Mouse (Mus musculus) gastrocnemius, postnatal 14 days (tissue): Measurements from ENCODE around the gene Fgfr2. TPM values are rescaled to one million over a fixed set of nuclear protein-coding genes. Genes with fewer than 3 reads are reported as not detected.
A peak's percentile ranks its signal among the peaks of the same experiment; 100 is the strongest.

ENCODE experiments used
- DNase-seq: peaks from one replicate; pipeline ENCODE4 v3.0.0; 2021; ENCODE audit warnings: mixed read lengths
- intact Hi-C: fragments of 180-260 bp; cut with DNase I; formaldehyde crosslinking; loops from one replicate; pipeline ENCODE4 v1.15.1; 2025; ENCODE audit warnings: low total_unique reads
- total RNA-seq, 2 experiments: library from RNA; stranded (reverse); gene quantifications; 2 replicates each; pipeline ENCODE4 v1.2.3; 2021

Fgfr2 gene
- total RNA-seq, 2 experiments from 2014 or later: 1.2 to 1.8 TPM

DNA sequence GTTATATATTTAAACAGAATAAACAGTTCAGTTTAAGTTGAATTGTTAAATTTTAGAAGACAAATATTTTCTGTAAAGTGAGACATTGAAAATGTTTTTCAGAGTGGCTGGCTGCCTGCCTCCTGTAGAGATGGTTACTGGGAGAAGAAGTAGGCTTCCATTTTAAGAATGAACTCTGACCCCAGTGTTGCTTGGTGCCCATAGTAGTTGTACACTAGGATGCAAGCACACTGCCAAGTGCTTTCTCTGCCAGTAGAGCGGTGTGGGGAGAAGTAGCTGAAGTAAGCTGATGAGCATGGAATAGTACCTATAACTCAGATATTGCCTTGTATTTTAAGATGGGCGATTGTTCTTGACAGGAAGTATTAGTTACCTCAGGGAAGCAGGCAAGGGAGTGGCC, 2239.0 kb downstream of the Fgfr2 start:
- no peak for DNase-seq
- intact Hi-C loops: no loop called here

DNA sequence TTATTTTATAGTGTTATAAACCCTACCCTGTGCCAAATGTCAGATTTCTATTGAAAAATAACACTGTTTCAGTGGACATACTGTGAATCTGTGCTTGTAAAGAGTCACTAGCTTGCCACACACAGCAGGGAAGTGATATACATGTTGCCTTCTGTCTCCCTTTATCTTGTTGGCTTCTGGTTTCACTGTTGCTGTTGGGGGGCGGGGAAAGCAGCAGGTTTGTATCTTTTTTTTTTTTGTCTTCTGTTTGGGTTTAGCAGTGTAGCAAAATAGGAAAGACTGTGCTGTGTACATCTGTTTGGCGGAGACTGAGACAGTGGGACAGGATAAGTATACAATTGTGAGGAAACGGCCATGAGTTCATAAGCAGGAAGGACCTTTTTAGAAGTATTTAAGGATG, 2255.9 kb downstream of the Fgfr2 start:
- DNase-seq: no peak
- intact Hi-C loops: no loop called here

DNA sequence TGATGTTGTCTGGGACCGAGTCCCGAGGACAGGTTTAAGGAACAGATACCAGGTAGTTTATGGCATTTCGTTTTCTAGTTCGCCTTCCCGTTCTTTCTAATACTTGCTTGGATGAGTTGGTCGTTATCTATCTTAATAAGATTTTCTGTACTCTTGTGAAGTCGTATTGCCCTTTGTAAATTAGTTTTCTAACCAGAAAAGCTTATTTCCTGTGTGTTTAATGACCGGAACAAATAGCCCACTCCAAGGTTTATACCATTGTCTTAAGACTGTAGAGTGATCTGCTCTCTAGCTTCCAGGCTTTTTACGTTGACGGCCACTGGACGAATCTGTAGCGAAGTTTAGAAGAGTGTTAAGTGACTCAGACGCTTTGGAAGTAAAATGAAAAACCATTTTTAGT, 2256.5 kb downstream of the Fgfr2 start:
- DNase-seq: no peak
- intact Hi-C loops: no loop called here

DNA sequence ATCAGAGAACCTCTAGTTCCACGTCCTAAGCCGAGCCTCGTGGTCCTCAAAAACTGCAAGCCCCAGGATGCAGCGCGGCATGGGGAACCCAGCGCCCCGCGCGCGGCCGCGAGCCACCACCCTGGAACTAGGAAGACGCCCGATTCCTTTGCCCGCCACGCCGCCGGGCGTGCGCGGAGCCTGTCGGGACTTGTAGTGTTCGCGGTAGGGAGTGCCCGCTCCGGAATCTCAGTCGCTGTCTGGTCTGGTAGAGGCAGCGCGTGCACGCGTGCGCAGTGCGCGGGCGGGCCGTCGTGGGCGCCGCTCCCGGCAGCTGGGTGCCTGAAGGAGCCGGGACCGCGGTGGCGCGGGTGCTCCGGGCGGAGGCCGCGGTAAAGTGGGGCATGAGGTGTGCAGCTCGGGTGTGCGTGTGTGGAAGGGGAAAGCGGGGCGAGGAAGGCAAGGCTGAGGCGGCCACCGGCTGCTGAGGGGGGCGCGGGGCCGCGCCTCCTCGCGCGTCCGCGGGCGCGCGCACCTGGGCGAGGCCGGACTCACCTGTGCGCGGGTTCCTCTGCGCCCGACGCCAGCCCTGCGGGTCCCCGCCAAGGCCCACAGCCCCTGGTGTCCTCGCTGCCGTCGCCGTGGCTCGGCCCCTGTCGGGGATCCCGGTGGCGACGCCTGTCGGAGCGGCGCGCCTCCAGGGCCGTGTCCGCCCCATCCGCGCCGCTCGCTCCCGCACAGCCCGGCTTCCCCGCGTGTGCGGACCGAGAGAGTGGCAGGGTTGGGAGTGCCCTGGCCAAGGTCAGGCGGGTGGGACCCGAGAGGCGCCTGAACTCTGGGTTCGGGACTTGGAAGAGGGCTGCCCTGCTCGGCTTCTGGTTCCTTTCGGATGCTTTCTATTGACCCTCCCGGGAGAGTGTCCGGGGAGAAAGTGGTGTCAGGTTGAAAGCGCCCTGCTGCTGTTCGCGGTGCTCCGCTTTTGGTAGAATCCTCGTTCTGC, 2257.2 kb downstream of the Fgfr2 start, which contains the start of gene Plekha1:
TSS of gene Plekha1 (plus strand) at position 144 of the 979 bp plus-strand sequence.
- intact Hi-C loops: no loop called here
- peak; percentile 96 for DNase-seq

DNA sequence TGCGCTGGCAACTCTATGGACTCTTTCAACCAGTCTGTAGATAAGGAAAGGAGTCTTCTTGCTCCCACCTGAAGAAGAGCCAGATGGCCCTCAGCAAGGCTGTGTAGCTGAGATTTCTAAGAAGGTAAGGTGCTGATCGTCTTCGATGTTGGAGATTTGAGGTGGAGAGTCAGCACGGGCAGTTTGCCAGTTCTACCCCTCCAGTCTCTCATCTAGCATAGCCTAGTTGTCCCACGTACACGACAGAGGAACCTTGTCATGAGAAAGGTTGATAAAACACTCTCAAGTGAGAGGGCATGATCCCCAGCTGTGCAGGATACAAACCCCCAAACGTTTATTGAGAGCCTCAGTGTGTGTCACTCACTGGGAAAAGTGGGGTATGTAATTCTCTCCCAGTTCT, 2258.4 kb downstream of the Fgfr2 start:
- intact Hi-C loops: no loop called here

DNA sequence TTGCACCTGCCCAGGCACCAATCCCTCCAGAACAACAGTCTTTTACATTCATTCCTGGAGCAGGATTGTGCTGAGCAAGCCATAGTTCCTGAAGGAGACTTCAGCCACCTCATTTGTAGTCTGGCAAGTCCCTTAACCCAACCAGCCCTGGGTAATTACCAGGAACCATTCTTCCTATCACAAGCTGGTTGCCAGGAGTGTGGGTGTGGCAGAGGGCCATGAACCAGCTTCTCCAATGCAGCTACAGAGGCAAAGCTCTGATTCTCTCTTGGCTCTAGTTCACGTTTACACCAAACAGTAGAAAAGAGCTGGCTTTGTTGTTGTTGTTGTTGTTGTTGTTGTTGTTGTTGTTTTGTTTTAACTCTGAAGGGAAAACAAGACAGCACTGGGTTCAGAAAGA, 2260.6 kb downstream of the Fgfr2 start:
- intact Hi-C loops: no loop called here
- no peak for DNase-seq

More for the DNA sequence above, 2258.4 kb downstream of the Fgfr2 start:
- no peak for DNase-seq

DNA sequence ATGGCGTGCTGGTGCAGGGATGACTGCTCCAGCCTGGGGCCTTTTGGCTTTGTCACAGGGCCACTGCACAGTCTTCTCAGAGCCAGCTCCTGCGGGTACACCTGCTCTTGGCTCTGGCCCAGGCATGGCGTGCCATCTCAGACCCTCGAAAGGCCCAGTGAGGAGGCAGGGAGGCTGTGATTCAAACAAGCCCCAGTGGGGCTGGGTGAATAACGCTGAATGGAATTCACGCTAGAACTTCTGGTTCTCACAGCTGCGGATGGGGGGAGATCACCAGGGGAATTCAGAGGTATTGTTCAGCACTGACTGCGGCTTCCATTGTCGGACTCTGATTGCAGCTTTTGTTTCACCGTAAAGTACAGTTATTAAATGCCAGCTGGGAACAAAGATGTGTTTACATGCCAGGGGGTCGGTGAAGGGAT, 2262.4 kb downstream of the Fgfr2 start:
- intact Hi-C loops: no loop called here
- DNase-seq: peak; percentile 18

DNA sequence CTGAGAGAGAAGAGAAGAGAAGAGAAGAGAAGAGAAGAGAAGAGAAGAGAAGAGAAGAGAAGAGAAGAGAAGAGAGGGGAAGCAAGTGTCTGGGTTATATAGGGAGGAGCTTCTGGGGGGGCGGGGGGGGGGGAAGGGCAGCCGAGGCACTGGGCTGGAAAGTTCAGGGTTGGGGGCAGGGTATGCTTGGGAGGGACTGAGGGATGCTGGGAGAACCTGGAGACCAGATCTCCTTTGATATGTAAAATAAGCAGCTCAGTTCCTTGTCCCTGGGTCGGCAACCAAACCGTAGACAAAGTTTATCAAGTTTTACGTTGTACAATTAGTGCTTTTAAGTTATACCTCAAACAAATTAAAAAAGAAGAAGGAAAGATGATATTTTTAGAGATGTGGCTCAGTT, 2263.2 kb downstream of the Fgfr2 start:
- DNase-seq: no peak
- intact Hi-C loops: no loop called here

DNA sequence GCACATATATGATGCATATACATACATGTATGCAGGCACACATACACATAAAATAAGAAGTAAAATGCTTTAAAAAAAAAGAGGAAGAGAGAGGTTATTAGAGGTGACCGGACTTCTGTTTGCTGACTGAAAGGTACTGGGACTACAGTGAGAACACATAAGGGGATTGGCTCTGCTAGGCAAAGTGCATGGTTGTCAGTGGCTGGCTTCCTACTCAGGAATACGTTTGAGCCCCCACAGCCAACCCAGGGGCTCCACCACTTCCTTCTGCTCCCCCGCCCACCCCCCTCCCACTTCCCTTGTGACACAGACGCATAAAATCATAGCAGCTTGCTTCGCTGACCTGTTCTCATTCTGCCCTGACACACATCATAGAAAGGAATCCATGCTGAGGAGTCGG, 2265.2 kb downstream of the Fgfr2 start:
- intact Hi-C loops: no loop called here
- no peak for DNase-seq

DNA sequence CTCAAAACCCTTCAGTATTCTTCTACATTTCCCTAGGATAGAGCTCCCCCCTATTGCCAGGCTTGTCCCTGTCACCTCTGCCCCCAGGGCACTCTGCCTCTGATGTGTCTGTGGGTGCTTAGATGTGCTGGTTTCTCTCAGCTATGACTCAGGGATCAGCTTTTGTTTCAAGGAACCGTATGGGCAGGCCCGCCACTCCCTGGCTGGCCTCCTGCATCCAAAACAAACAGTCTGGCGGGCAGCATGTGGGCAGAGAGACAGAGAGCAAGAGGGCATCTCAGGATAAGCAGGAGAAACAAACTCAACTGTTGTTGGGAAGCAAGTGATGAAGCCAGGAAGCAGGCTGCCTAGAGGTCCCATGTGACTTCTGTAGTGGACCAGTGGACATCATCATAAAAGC, 2267.5 kb downstream of the Fgfr2 start:
- intact Hi-C loops: no loop called here
- no peak for DNase-seq

DNA sequence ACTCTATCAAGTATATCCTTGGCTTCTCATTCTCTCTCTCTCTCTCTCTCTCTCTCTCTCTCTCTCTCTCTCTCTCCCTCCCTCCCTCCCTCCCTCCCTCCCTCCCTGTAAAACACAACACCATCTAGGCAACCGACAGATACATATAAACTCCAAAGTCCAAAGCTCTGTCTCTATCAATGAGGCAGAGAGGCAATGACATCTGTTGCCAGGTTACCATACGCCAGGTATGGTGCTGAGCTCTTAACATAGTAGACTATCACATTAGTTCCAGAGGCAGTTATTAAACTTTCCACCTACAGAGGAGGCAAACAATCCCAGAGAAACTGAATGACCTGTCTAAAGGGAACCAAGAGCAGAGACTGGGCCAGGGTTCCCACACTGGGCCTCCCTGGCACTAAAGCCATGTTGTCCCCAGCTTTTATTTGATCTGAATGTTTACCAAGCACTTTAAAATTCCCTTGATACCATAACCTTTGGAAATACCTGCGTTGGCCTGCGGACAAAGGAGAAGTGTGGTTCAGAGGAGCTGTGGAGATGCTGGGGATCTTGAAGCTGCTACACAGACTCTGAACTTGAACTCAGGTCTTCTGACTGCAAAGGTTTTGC, 2268.4 kb downstream of the Fgfr2 start:
- no peak for DNase-seq
- intact Hi-C loops: no loop called here

DNA sequence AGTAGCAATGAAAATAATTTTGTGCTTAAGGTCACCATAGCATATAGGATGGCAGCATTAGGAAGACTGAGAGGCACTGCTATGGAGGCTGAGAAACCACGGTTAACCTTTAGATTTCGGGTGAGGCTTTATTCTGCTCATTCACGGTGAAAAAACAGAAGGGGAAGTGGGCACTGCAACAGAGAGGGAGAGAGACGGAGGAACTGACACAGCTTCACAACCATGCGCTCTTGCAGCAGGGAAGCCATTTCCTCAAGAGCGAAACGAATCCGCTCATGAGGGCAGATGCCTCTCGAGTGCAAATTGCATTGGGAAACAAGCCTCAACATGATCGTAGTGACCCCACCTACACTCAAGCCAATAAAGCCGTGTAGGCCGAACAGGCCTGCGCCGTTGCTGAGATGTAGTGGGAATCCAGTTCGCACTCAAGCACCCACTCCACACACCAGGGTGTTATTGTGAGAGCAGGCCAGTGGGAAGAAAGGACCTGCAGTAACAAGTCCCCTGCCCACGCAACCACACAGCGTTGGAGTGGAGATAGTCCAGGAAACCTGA, 2275.9 kb downstream of the Fgfr2 start:
- intact Hi-C loops: no loop called here
- DNase-seq: no peak

DNA sequence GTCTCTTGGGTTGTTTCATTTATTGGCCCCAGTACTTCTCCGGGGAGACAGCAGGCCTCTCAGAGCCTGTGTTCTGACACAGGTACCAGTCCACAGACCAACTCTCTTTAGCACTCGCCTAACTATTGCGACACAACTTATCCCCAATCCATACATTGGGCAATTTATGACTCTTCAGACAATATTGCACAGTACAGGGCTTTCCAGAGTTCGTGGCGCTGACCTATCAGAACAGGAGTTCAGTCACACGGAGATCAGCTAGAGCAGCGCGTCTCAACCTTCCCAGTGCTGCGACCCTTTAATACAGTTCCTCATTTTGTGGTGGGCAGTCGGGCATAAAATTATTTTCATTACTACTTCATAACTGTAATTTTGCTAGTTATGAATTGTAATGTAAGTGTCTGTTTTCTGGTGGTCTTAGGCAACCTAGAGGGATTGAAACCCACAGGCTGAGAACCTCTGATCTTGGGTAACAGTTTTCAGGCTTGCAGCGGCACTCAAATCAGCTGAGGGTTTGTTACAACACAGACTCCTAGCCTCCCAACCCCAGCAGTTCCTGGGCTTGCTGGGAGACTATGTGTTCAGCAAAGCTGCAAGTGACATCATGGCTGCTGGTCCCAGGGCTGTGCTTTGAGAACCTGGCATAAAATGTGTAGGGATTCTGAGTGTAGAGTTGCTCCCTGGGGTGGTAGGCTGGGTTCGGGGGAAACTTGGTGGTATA, 2283.6 kb downstream of the Fgfr2 start:
- intact Hi-C loops: no loop called here

DNA sequence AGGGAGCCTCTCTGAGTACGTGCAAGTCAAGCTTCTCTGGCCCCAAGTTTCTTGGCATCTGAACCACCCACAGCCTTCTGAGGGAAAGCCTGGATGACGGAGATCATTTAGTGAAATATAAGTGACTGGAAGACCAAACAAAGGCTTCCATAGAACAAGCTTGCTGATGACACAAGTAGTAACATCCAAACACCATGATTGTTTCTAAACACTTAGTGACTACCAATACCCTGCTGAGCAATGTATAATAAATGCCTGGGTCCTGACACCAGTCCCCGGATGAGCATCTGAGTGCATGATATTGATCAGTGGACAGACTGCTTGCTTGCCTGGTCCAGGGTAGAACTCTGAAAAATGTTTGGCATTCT, 2284.5 kb downstream of the Fgfr2 start:
- intact Hi-C loops: no loop called here
- DNase-seq: no peak

More for the DNA sequence above, 2283.6 kb downstream of the Fgfr2 start:
- DNase-seq: no peak

DNA sequence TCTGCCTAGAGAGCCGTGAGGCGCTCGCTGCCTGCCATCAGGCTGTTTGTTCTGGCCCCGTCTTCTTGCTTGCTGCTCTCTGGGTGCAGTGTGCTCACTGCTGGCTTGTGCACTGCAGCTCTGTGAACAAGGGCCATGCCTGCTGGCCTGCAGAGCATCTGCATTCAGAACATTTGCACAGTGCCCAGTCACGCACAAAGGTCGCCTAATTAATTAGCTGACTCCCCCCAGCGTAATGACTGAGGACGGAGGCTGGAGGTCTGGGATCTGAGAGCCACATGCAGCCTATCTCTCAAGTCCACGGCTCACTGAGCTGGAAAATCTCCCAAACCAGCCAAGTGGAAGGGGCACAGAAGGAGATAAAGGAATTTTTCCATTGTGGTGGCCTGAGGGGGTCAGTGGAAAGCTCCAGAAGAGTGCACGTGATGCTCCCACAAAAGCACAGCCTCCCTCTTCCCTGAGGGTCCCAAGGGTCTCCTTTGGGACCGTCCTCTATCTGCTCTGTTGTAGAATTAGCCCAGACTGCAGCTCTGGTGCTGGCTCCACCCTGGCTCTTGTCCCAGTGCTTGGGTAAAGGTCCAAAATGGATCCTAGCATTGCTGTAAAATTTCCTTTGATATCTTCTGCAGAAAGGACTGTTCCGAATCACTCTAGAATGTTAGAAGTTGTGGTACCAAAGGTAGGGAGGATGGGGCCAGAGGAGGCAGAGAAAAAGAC, 2285.1 kb downstream of the Fgfr2 start:
- DNase-seq: no peak
- intact Hi-C loops: no loop called here

DNA sequence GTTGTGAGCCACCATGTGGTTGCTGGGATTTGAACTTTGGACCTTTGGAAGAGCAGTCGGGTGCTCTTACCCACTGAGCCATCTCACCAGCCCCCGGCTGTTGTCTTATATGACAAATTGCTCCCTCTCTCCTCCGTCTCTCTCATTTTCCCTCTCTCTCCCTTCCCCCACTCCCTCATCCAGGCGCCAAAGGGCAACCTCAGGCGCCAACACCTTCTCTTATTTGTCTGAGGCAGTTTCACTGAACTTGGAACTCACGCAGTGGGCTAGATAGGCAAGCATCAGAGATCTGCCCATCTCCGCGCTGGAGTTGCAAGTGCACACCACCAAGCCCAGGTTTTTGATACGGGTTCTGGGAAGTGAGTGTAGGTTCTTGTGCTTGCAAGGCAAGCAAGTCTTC, 2287.1 kb downstream of the Fgfr2 start:
- intact Hi-C loops: no loop called here
- no peak for DNase-seq

DNA sequence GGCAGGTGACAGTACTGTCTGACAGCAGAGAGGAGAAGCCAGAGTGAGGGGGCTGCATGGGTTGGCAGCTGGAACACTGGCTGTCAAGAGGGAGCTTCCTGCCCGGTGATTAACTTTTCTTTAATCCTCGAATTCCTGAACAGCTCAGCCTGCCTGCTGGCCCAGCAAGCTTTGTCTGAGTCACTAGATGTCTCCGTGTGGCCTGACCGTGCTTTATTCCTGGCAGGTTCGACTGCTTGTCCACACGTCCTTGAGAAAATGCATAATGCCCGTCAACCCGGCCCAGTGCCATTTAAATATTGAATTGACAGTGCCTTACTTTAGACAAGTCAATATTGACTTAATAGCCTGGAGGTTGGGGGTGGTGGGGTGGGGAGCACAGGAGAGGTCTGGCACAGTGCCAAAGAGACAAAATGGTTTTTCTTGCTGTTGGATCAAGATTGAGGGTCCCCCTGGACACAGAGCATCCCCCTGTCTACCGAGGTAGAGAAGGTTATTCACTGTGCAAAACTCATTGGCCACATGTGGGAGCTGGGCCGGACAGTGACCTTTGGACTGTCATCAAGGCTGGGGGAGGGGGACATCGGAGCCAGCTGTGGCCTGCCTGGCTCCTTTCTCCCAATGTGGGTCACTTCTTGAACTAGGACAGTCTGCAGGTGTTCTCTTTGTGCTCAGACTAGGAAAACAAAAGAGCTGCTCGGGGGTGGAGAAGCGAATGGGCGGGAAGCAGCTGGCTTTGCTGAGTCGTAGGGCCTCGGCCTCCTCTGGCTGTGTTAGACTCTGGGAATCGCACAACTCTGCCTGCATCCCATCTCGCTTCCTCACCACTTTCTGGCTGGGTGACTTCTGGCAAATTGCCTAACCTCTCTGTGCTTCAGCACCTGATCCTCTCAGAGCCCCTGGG, 2287.9 kb downstream of the Fgfr2 start:
- DNase-seq: peak; percentile 26
- intact Hi-C loops: no loop called here

DNA sequence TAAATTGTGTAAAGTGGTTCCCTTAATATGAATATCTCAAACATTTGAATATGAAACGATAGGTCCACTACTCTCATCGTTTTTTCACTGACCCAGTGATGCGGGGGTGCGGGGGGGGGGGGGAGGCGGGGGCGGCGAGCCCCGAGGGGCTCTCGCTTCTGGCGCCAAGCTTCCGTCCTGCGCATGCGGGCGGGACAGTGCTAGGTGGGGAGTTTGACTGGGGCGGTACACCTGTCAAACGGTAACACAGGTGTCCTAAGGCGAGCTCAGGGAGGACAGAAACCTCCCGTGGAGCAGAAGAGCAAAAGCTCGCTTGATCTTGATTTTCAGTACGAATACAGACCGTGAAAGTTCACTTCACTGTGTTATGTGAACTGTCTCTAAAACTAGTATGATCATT, 2288.9 kb downstream of the Fgfr2 start:
- intact Hi-C loops: no loop called here
- DNase-seq: peak; percentile 61
